Mouse (Mus musculus): Measurements from ENCODE around the gene Syne1. TPM values are rescaled to one million over a fixed set of nuclear protein-coding genes. Genes with fewer than 3 reads are reported as not detected.

Syne1 gene
- total and polyA plus RNA-seq, 2 experiments from 2014 or later = 25.9 to 71.2 TPM

- Histone ChIP-seq H3K36me3 (replicated peaks; ENCODE audit: control insufficient read depth, insufficient read depth, low read length) (no peaks in the 10 kb centered on the region), H3K27me3 (ENCODE audit: control insufficient read depth, insufficient read depth, low read length) (no peaks in the 10 kb centered on the region), H3K4me3 (ENCODE audit: low read depth, low read length) (no peak overlapping the region), H3K9me3 (replicated peaks; ENCODE audit: control insufficient read depth, low read length) (no peaks in the 10 kb centered on the region), H3K27ac (ENCODE audit: low read depth) (no peak overlapping the region), H3K9ac (replicated peaks; ENCODE audit: low read depth, low read length) (no peak overlapping the region), H3K4me1 (ENCODE audit: control insufficient read depth, insufficient read depth) (no peaks in the 10 kb centered on the region), H3K4me2 (ENCODE audit: low read depth, low read length) (no peak overlapping the region)
- 48% methylated on average over 2 of the region's 2 CpGs for WGBS
- TF ChIP-seq CTCF (IDR thresholded peaks at IDR 0.05; ENCODE audit: low read depth) = no peak
- TF ChIP-seq EP300 (IDR thresholded peaks at IDR 0.05; ENCODE audit: low read depth) = no peak
- DNase-seq (ENCODE audit: low spot score) (no peak), ATAC-seq (ENCODE audit: insufficient read depth, low read depth) (no peak)
These were observed 111.4 kb downstream of the Syne1 start for GRCm38 (mm10) chr10:5439802-5440350.

GRCm38 (mm10) chr10:5437766-5438165 lies 113.5 kb downstream of the Syne1 start:
- Histone ChIP-seq H3K9me3 (replicated peaks; ENCODE audit: control insufficient read depth, low read length) (no peaks in the 10 kb centered on the region), H3K4me2 (ENCODE audit: low read depth, low read length) (no peak overlapping the region), H3K27ac (ENCODE audit: low read depth) (no peak overlapping the region), H3K9ac (replicated peaks; ENCODE audit: low read depth, low read length) (no peak overlapping the region), H3K4me3 (ENCODE audit: low read depth, low read length) (no peak overlapping the region), H3K36me3 (replicated peaks; ENCODE audit: control insufficient read depth, insufficient read depth, low read length) (no peaks in the 10 kb centered on the region), H3K27me3 (ENCODE audit: control insufficient read depth, insufficient read depth, low read length) (no peaks in the 10 kb centered on the region), H3K4me1 (ENCODE audit: control insufficient read depth, insufficient read depth) (no peaks in the 10 kb centered on the region)
- no peak for TF ChIP-seq CTCF (IDR thresholded peaks at IDR 0.05; ENCODE audit: low read depth)
- TF ChIP-seq EP300 (IDR thresholded peaks at IDR 0.05; ENCODE audit: low read depth) = no peak
- ATAC-seq (ENCODE audit: insufficient read depth, low read depth) (no peak), DNase-seq (ENCODE audit: low spot score) (no peak)
- WGBS = 75% methylated on average over 2 of the region's 2 CpGs

GRCm38 (mm10) chr10:5423984-5424383 lies 127.3 kb downstream of the Syne1 start:
- no peak overlapping the region for H3K27ac ChIP-seq (ENCODE audit: low read depth)
- H3K27me3 ChIP-seq (ENCODE audit: control insufficient read depth, insufficient read depth, low read length) = no peaks in the 10 kb centered on the region
- no peak overlapping the region for H3K9ac ChIP-seq (replicated peaks; ENCODE audit: low read depth, low read length)
- H3K4me3 ChIP-seq (ENCODE audit: low read depth, low read length) = no peak overlapping the region
- no peak for ATAC-seq (ENCODE audit: insufficient read depth, low read depth)
- no peaks in the 10 kb centered on the region for H3K9me3 ChIP-seq (replicated peaks; ENCODE audit: control insufficient read depth, low read length)
- no peak overlapping the region for H3K4me2 ChIP-seq (ENCODE audit: low read depth, low read length)
- WGBS = 74% methylated on average over 4 of the region's 4 CpGs
- TF ChIP-seq EP300 (IDR thresholded peaks at IDR 0.05; ENCODE audit: low read depth) = no peak
- TF ChIP-seq CTCF (IDR thresholded peaks at IDR 0.05; ENCODE audit: low read depth) = no peak
- no peak for DNase-seq (ENCODE audit: low spot score)
- H3K36me3 ChIP-seq (replicated peaks; ENCODE audit: control insufficient read depth, insufficient read depth, low read length) = no peaks in the 10 kb centered on the region
- no peaks in the 10 kb centered on the region for H3K4me1 ChIP-seq (ENCODE audit: control insufficient read depth, insufficient read depth)

- Histone ChIP-seq H3K27me3 (ENCODE audit: control insufficient read depth, insufficient read depth, low read length) (no peaks in the 10 kb centered on the region), H3K36me3 (replicated peaks; ENCODE audit: control insufficient read depth, insufficient read depth, low read length) (no peaks in the 10 kb centered on the region), H3K4me2 (ENCODE audit: low read depth, low read length) (no peak overlapping the region), H3K4me1 (ENCODE audit: control insufficient read depth, insufficient read depth) (no peaks in the 10 kb centered on the region), H3K4me3 (ENCODE audit: low read depth, low read length) (no peak overlapping the region), H3K9ac (replicated peaks; ENCODE audit: low read depth, low read length) (no peak overlapping the region), H3K27ac (ENCODE audit: low read depth) (no peak overlapping the region), H3K9me3 (replicated peaks; ENCODE audit: control insufficient read depth, low read length) (no peaks in the 10 kb centered on the region)
- DNase-seq (ENCODE audit: low spot score) (no peak), ATAC-seq (ENCODE audit: insufficient read depth, low read depth) (no peak)
- TF ChIP-seq EP300 (IDR thresholded peaks at IDR 0.05; ENCODE audit: low read depth) (no peak), CTCF (IDR thresholded peaks at IDR 0.05; ENCODE audit: low read depth) (no peak)
- 80% methylated on average over 3 of the region's 3 CpGs for WGBS
These were observed 135.6 kb downstream of the Syne1 start for GRCm38 (mm10) chr10:5415730-5416129.

- Histone ChIP-seq H3K4me1 (ENCODE audit: control insufficient read depth, insufficient read depth) (no peaks in the 10 kb centered on the region), H3K9ac (replicated peaks; ENCODE audit: low read depth, low read length) (no peak overlapping the region), H3K27me3 (ENCODE audit: control insufficient read depth, insufficient read depth, low read length) (no peaks in the 10 kb centered on the region), H3K4me3 (ENCODE audit: low read depth, low read length) (no peak overlapping the region), H3K4me2 (ENCODE audit: low read depth, low read length) (no peak overlapping the region), H3K27ac (ENCODE audit: low read depth) (peak overlapping the region; percentile 46; the same call in 1 of the 2 replicates), H3K9me3 (replicated peaks; ENCODE audit: control insufficient read depth, low read length) (no peaks in the 10 kb centered on the region), H3K36me3 (replicated peaks; ENCODE audit: control insufficient read depth, insufficient read depth, low read length) (no peaks in the 10 kb centered on the region)
- WGBS = 66% methylated on average over 6 of the region's 6 CpGs
- ATAC-seq (ENCODE audit: insufficient read depth, low read depth) = no peak
- TF ChIP-seq CTCF (IDR thresholded peaks at IDR 0.05; ENCODE audit: low read depth) (no peak), EP300 (IDR thresholded peaks at IDR 0.05; ENCODE audit: low read depth) (no peak)
- no peak for DNase-seq (ENCODE audit: low spot score)
These were observed 167.0 kb downstream of the Syne1 start for GRCm38 (mm10) chr10:5384131-5384776.

- Histone ChIP-seq H3K4me1 (ENCODE audit: control insufficient read depth, insufficient read depth) (no peaks in the 10 kb centered on the region), H3K27ac (ENCODE audit: low read depth) (no peak overlapping the region), H3K4me2 (ENCODE audit: low read depth, low read length) (no peak overlapping the region), H3K36me3 (replicated peaks; ENCODE audit: control insufficient read depth, insufficient read depth, low read length) (no peaks in the 10 kb centered on the region), H3K4me3 (ENCODE audit: low read depth, low read length) (no peak overlapping the region), H3K27me3 (ENCODE audit: control insufficient read depth, insufficient read depth, low read length) (no peaks in the 10 kb centered on the region), H3K9ac (replicated peaks; ENCODE audit: low read depth, low read length) (no peak overlapping the region), H3K9me3 (replicated peaks; ENCODE audit: control insufficient read depth, low read length) (no peaks in the 10 kb centered on the region)
- DNase-seq (ENCODE audit: low spot score) (no peak), ATAC-seq (ENCODE audit: insufficient read depth, low read depth) (no peak)
- 81% methylated on average over 4 of the region's 4 CpGs for WGBS
- TF ChIP-seq EP300 (IDR thresholded peaks at IDR 0.05; ENCODE audit: low read depth) (no peak), CTCF (IDR thresholded peaks at IDR 0.05; ENCODE audit: low read depth) (no peak)
These were observed 169.7 kb downstream of the Syne1 start for GRCm38 (mm10) chr10:5381536-5381935.

Measured in heart, postnatal 0 days (tissue).